Mouse (Mus musculus): Measurements from ENCODE around the gene Usf3. TPM values are rescaled to one million over a fixed set of nuclear protein-coding genes. Genes with fewer than 3 reads are reported as not detected.

The Usf3 gene
- polyA plus RNA-seq, 1 experiment from 2014 or later, result 2.4 TPM

DNA sequence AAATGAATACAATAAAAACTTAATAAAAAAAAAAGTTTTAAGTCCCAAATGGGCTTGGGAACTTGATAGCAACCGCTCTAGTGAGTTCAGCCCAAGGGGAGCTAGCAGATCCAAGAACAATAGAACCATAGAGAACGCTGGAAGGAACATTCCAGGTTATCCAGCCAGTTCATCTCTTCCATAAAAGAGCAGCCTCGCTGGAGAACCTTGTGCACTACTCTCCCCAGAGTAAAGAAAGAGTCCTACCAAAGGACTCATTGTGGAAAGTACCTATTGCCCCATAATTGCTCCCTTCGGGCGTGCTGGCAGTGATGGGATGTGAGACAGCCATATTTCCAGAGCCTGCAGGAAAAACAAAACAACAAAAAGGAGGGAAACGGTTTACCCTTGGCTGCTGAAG lies 96.5 kb downstream of the Usf3 start:
- H3K4me3 ChIP-seq, result no peak overlapping the region
- H3K27ac ChIP-seq (ENCODE audit: poor library complexity, severe bottlenecking), result no peak overlapping the region
- no peak overlapping the region for H3K4me2 ChIP-seq
- no peak overlapping the region for H3K9ac ChIP-seq
- 0 out of 2 replicates have a peak, but pooled peaks cover 5% of the 10 kb centered on the region for H3K4me1 ChIP-seq (replicated peaks)
- no peaks in the 10 kb centered on the region for H3K27me3 ChIP-seq (replicated peaks)
- 78% methylated on average over 6 of the region's 6 CpGs for WGBS
- no peaks in the 10 kb centered on the region for H3K9me3 ChIP-seq (replicated peaks)
- ATAC-seq (ENCODE audit: insufficient number of reproducible peaks, low FRiP score), result no peak
- no peaks in the 10 kb centered on the region for H3K36me3 ChIP-seq

DNA sequence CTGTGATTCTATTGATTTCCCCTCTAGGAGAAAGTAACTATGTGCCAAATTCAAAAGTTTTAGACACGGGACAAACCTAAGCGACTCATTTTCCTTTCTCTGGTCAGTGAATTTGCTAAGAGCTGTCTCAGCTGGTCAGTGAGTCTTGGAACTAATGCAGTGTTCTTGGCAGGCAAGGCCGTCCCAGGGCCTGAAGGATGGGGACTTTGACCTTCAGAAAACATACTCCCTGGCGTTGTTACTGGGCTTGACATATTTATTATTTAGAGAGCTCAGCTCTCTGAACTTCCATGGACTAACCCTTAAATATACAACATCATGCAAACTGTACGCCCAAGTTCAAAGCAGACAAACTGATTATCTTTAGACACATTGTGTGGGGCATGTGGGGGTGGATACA lies 97.6 kb downstream of the Usf3 start:
- Histone ChIP-seq H3K27me3 (replicated peaks) (no peaks in the 10 kb centered on the region), H3K27ac (ENCODE audit: poor library complexity, severe bottlenecking) (no peak overlapping the region), H3K36me3 (no peaks in the 10 kb centered on the region), H3K4me1 (replicated peaks) (0 out of 2 replicates have a peak, but pooled peaks cover 5% of the 10 kb centered on the region), H3K9ac (no peak overlapping the region), H3K9me3 (replicated peaks) (no peaks in the 10 kb centered on the region), H3K4me3 (no peak overlapping the region), H3K4me2 (no peak overlapping the region)
- ATAC-seq (ENCODE audit: insufficient number of reproducible peaks, low FRiP score), result no peak
- WGBS, result 82% methylated on average over 5 of the region's 5 CpGs

DNA sequence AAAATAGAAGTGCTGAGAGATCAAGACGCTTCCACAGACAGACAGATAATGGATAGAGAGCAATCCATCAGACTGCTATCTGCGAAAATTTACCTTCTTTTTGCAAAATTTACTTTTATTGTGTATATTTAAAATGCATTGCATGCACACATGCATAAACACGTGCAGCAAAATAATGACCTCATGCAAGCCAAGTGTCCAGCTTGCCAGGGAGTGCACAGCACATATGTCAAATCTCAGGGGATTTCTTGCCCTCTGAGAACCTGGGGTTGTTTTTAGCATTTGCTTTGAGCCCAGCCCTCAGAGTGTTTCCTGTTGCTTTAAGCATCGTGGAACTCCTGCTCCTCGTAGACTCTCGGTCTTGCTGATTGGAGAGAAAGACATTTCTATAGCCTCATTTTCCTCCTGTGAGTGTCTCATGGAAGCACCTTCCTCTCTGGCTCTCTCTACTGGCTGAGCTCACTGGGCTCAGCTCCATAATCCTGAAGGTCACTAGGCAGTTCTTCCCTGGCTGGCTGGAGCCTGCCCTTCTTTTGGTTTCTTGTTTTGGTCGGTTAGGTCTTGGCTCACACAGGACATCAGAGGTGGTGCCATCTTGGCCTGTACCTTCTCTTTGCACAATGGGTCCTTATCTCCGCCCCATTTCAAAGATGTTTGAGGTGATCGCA lies 98.5 kb downstream of the Usf3 start:
- H3K27ac ChIP-seq (ENCODE audit: poor library complexity, severe bottlenecking), result no peak overlapping the region
- no peak overlapping the region for H3K4me3 ChIP-seq
- H3K4me1 ChIP-seq (replicated peaks), result 0 out of 2 replicates have a peak, but pooled peaks cover 5% of the 10 kb centered on the region
- whole genome bisulfite sequencing, result 63% methylated on average over 9 of the region's 9 CpGs
- H3K9me3 ChIP-seq (replicated peaks), result no peaks in the 10 kb centered on the region
- no peaks in the 10 kb centered on the region for H3K27me3 ChIP-seq (replicated peaks)
- H3K9ac ChIP-seq, result no peak overlapping the region
- no peak overlapping the region for H3K4me2 ChIP-seq
- H3K36me3 ChIP-seq, result no peaks in the 10 kb centered on the region
- ATAC-seq (ENCODE audit: insufficient number of reproducible peaks, low FRiP score), result no peak

Other genes starting within 250 kb of the Usf3 start
- gene Qtrt2, start 246.4 kb upstream of the Usf3 start, polyA plus RNA-seq (2016; fragmentation: Nextera tagmentation; extraction: Ambion mirVana), result 16.6 and 17.9 TPM in 2 replicates
- gene Zdhhc23, start 193.5 kb upstream of the Usf3 start, polyA plus RNA-seq (2016; fragmentation: Nextera tagmentation; extraction: Ambion mirVana), result 1.8 and 2.2 TPM in 2 replicates
- 7.6 and 9.3 TPM in 2 replicates for gene Gramd1c, start 109.9 kb upstream of the Usf3 start, polyA plus RNA-seq (2016; fragmentation: Nextera tagmentation; extraction: Ambion mirVana)
- gene Atp6v1a, start 33.5 kb upstream of the Usf3 start, polyA plus RNA-seq (2016; fragmentation: Nextera tagmentation; extraction: Ambion mirVana), result 38.3 and 38.6 TPM in 2 replicates
- gene Naa50, start 33.4 kb upstream of the Usf3 start, polyA plus RNA-seq (2016; fragmentation: Nextera tagmentation; extraction: Ambion mirVana), result 98.7 and 103 TPM in 2 replicates
- gene Sidt1, start 159.9 kb downstream of the Usf3 start, polyA plus RNA-seq (2016; fragmentation: Nextera tagmentation; extraction: Ambion mirVana), result not detected in 2 replicates
- 22.1 and 23.9 TPM in 2 replicates for gene Spice1, start 173.9 kb downstream of the Usf3 start, polyA plus RNA-seq (2016; fragmentation: Nextera tagmentation; extraction: Ambion mirVana)
- gene Cfap44, start 221.6 kb downstream of the Usf3 start, polyA plus RNA-seq (2016; fragmentation: Nextera tagmentation; extraction: Ambion mirVana), result 0.10 and 0.19 TPM in 2 replicates

Data from heart, embryonic 12.5 days (tissue).